Comparison of ENCODE assay signal across 7 mouse cellular contexts in the genomic region with DNA sequence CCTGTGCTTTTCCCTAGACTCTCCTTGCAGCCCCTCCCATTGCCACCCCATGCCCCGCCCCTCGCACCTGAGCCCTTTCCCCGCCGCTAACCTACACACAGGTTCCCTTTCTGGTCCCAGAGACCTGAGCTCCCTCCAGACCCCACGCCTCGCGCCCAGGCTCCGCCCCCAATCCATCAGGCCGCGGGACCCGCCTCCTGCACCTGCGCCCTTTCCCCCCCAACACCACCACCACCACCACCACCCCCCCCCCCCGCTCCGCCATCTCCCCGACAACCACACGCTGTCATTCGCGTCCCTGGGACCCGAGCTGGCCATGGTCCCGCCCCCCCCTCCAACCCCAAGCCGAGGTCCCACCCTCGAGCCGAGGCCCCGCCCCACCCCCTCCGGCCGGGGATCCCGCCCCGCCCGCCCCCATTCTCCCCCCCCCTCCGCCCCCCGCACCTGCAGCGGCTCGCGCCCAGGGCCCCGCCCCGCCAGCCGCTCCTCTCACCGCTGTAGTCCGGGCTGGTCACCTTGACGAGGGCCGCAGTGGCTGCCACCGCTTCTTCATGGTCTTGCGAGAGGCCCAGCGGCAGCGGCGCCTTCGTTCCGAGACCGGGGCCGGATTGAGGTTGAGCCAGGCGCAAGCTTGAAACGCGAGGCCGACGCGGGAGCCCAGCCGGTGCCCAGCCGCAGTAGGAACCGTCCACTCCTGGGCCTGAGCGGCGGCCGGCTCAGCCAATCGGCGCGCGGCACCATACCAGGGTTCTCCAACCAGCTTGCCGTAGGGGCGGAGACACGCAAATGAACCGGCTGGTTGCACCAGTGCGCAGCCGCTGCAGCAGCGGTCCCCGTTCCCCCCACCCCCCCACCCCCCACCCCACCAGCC. TPM values are rescaled to one million over a fixed set of nuclear protein-coding genes. Genes with fewer than 3 reads are reported as not detected.
DNase-seq lines count a peak whose midpoint lies in the region; ATAC-seq lines count a peak whose summit lies in the region.

TSS of gene Ralgps1 (minus strand) at position 710 of the 871 bp plus-strand sequence.

- no peaks in the 10 kb centered on the region for H3K27me3 ChIP-seq in intestine, embryonic 16.5 days (replicated peaks; ENCODE audit: control insufficient read depth, insufficient read depth, low read length)
- H3K27me3 ChIP-seq in midbrain, embryonic 11.5 days (ENCODE audit: control insufficient read depth, insufficient read depth, low read length) = no peaks in the 10 kb centered on the region

- H3K36me3 ChIP-seq in intestine, embryonic 16.5 days (ENCODE audit: control insufficient read depth, insufficient read depth, low read length) = no peaks in the 10 kb centered on the region
- H3K36me3 ChIP-seq in midbrain, embryonic 11.5 days (ENCODE audit: control insufficient read depth, insufficient read depth, low read length) = no peaks in the 10 kb centered on the region

- peaks cover 17% of the 10 kb centered on the region for H3K4me1 ChIP-seq in intestine, embryonic 16.5 days (ENCODE audit: control insufficient read depth, insufficient read depth, low read length)
- H3K4me1 ChIP-seq in midbrain, embryonic 11.5 days (ENCODE audit: control insufficient read depth, insufficient read depth, low read length) = peaks cover 4% of the 10 kb centered on the region

- intact Hi-C loops in left cerebral cortex, postnatal 36 days (cut with DNase I) = no loop called here

- peak; percentile 96 for DNase-seq in adrenal gland, adult 8-10 months
- peak; percentile 97 for DNase-seq in embryo, embryonic 9.5 days (ENCODE audit: extremely low spot score)
- peak; percentile 91 to 96 for DNase-seq in gastrocnemius, postnatal 4 days (ENCODE audit: low spot score in 2 of 2)
- peak; percentile 98 to 99 for DNase-seq in left cerebral cortex, postnatal 36 days (ENCODE audit: low spot score in 2 of 2)
- DNase-seq in midbrain, embryonic 11.5 days (ENCODE audit: low spot score, missing footprints) = peak; percentile 100
- DNase-seq in skeletal muscle tissue, adult 2 months (ENCODE audit: low read depth, low spot score) = peak; percentile 93

- H3K4me2 ChIP-seq in intestine, embryonic 16.5 days (ENCODE audit: low read depth, low read length) = peak within 1 kb of the TSS; percentile 67
- peak within 1 kb of the TSS; percentile 65 for H3K4me2 ChIP-seq in midbrain, embryonic 11.5 days

- peak within 1 kb of the TSS; percentile 78 for H3K9ac ChIP-seq in intestine, embryonic 16.5 days (ENCODE audit: low read depth, low read length)
- peak within 1 kb of the TSS; percentile 65 for H3K9ac ChIP-seq in midbrain, embryonic 11.5 days (ENCODE audit: low read length)

- WGBS in intestine, embryonic 16.5 days = under 1% methylated on average over 50 of the region's 74 CpGs
- WGBS in midbrain, embryonic 11.5 days = under 1% methylated on average over 54 of the region's 74 CpGs

- H3K4me3 ChIP-seq in intestine, embryonic 16.5 days (ENCODE audit: low read length) = peak within 1 kb of the TSS; percentile 76
- peak within 1 kb of the TSS; percentile 53 for H3K4me3 ChIP-seq in midbrain, embryonic 11.5 days (ENCODE audit: low read depth, low read length)

- H3K27ac ChIP-seq in intestine, embryonic 16.5 days (ENCODE audit: low read length) = peak within 1 kb of the TSS; percentile 97
- H3K27ac ChIP-seq in midbrain, embryonic 11.5 days (ENCODE audit: low read depth, low read length) = peak within 1 kb of the TSS; percentile 90

- H3K9me3 ChIP-seq in intestine, embryonic 16.5 days (ENCODE audit: control insufficient read depth, low read length) = no peaks in the 10 kb centered on the region
- no peaks in the 10 kb centered on the region for H3K9me3 ChIP-seq in midbrain, embryonic 11.5 days (ENCODE audit: control insufficient read depth, low read length)

- peak; percentile 97 for ATAC-seq in intestine, embryonic 16.5 days
- ATAC-seq in midbrain, embryonic 11.5 days (ENCODE audit: low FRiP score) = peak; percentile 99

RNA-seq across cellular contexts. Expression of gene Ralgps1, which starts in this region (rescaled TPM):
- total RNA-seq in adrenal gland, adult 8-10 months (2022) = 10 to 100 TPM in 1 of 4 experiments, 1 to 10 TPM in 3; 4.2 to 12.7 (median 8.0) TPM
- total RNA-seq in gastrocnemius, postnatal 4 days (2021) = 1 to 10 TPM; 5.5 to 5.8 TPM
- polyA plus RNA-seq in intestine, embryonic 16.5 days (2015; fragmentation: Nextera tagmentation; extraction: Ambion mirVana) = 6.3 and 8.0 TPM in 2 replicates
- 10 to 100 TPM; 51.5 to 71.2 TPM for total RNA-seq in left cerebral cortex, postnatal 36 days (2021)
- polyA plus RNA-seq in midbrain, embryonic 11.5 days (2014; fragmentation: Nextera tagmentation; extraction: Ambion mirVana) = 13.5 and 13.8 TPM in 2 replicates

Comparison
In these comparisons a context has a peak if more than half of its experiments do, and no peak if none do; other contexts are left out.
1. Peak in every context shown above with its lines: DNase-seq, ATAC-seq, H3K4me3 ChIP-seq and H3K27ac ChIP-seq.